Mouse (Mus musculus): ENCODE measurements around the gene Pir.

DNA sequence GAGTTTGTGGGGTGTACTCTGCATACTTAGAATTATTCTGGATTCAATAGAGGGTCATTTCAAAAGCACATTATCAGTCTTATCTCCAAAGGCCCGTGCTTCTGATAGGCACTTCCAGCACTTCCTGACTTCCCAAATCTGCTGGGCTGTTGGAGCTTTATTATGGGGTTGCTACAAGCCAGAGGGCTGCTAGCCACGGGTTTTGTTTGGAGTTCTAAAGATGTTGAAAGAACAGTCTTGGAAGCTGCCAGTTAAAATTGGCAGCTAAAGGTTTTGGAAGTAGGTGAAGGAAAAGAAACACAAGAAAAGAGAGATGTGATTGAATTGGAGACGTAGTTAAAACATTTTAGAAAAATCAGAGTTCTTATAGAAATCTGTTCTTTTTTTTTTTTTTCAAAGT, 6.4 kb downstream of the Pir start:
- no peak for TF ChIP-seq CTCF (IDR thresholded peaks at IDR 0.05; ENCODE audit: low read depth)
- TF ChIP-seq EP300 (IDR thresholded peaks at IDR 0.05; ENCODE audit: low read depth) = no peak
